Mouse (Mus musculus): ENCODE results near the gene Nup205.

The Nup205 gene

DNA sequence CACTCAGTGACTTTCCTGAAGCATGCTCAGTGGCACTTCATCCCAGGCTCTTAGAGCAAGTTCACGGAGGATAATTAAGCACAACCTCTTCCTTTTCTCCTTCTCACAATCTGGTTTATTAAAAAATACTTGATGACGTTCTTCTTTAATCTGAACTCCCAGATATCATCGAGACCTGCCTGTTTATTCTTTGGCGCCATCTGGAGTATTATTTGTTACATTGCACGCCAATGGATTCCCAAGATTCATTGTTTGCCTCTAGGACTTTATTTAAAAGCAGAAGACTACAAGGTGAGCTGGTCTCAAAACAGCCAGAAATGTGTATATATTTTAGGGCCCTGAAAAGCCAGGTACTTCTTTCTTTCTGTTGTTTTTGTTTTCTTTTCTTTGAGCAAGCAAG, 67.9 kb downstream of the Nup205 start:
- no peak for DNase-seq (ENCODE audit: low spot score)

DNA sequence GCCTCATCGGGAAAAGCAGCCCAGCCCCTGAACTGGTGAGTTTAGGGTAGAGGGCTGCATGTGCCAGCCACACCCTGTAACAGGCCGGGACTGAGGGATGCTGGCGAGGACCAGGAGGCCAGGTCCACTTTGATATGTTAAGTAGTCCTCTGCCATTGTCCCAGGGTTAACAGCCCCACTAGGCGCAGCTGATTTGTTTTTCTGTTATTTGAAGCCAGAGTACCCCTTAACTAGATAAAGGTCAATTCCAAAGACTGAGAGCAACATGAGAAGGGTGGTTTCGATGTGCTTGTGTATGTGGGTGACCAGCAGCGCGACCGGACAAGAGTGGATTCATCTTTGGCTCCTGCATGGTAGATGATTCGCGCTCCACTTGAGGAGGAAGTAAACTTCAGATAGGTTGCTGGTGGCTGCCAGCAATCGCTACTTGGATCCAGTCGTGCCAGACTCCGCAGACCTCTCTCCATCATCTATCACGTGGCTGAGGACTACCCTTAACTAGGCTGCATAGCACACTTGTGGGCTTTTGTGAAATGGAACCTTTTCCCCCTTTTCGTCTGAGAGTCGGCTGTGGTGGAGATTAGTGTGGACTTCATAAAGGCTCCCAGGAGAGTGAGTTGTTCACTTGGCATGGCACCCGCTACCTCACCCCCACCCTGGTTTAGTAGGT, 74.7 kb downstream of the Nup205 start:
- DNase-seq (ENCODE audit: low spot score), result no peak

DNA sequence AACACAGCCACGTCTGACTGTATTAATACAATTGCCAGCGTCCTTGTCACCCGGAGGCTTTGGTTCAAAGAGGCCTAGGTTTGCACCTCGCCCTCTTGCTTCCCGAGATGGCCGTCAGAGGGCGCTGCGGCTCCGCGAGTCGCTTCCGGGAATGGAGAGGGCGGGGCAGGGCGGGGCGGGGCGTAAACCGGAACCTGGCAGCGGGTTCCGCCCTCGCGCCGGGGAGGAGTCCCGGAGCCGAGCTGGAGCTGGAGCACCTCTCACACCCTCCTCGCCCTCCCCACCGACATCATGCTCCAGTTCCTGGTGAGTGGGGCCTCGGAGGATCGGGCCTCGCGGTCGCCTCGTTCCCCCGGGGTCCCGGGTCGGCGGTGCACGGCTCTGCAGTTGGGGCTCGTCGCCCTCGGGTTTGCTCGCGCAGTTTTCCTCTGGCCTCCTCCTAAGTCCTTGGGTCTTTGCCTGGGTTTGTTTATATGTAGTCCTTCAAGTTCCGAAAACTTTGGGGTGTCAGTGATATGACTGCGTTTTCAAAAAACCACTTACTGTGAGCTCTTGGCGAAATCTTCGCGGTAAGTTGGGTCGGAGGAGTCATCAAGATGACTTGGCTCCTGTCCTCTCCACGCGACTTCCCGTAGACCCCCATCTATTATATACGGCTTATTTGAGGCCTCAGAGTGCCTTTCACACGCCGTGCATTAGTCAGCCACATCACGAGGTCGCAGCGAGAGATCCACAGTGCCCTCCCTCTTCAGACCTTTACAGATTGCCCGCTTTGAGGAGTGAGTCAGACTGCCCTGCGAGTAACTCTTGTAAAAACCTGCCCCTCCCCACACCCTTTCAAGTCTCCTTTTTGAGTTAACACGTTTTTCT, 75.5 kb downstream of the Nup205 start:
- peak; percentile 91 for DNase-seq (ENCODE audit: low spot score)

DNA sequence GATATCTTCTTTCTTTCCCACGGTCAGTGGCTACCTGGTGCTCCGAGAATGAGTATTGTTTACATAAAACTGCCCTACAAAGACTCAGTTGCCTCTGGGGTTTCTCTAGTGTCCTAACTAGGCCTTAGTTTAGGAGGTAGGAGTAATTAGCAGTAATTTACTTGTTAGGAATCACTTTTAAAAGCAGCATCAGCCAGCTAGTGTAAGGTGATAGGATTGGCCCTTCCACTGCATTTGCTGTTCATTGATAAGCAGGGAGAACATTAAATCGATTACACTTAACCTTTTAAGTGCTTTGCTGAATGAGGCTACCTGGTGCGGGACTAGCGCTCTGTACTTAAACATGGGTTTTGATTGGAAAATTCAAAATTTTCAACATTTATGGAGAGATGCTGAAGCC, 76.3 kb downstream of the Nup205 start:
- DNase-seq (ENCODE audit: low spot score), result peak; percentile 43

DNA sequence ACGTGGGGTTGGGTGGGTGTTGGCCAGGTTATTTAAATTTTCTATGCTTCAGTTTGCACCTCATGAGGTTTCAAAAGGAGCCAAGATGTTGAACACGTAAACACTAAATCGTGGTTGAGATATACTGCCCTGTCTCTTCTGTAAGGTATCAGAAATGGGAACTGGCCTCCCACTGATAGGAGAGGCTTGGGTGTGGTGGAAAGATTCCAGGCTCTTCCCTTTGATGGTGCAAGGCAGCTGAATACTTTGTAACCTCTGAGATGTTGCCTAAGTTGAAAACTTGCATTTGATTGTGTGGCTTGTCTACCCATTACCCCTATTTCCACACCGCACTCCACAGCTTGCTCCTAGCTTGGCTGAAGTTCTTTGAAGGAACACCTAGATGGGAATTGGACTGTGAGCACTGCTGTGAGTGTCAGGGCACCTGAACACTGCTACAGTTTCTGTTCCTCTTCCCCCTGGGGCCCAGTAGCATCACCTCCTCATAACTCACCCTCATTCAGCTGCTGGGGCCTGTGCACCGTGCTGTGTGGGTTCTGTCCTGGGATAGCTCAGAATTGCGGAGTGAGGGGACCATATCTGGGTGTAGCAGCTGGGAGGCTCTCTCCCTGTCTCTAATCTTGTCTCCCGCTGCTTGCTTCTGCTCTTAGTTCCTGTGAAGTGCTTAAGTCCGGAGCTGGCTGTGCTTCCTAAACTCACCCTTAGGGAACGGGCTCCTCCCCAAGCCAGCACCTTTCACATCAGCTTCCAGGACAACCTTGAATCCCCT, 77.1 kb downstream of the Nup205 start:
- DNase-seq (ENCODE audit: low spot score), result peak; percentile 80

DNA sequence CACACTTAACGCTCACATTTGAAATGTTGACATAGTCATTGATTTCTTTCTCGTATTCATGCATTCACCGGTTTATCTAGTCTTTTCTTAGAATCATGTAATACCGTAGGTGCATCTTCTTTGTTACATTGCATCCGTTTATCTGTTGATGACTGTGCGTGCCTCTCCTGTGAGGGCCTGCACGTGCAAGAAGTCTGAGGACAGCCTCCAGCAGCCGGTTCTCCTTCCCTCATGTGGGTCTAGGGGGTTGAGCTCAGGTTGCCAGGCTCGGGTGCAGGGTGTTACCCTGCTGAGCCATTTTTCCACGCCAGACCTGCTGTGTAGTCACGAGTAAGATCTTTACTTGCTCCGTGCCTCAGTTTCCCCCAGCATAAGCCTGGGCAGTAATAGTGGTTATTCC, 77.8 kb downstream of the Nup205 start:
- DNase-seq (ENCODE audit: low spot score), result peak; percentile 34

DNA sequence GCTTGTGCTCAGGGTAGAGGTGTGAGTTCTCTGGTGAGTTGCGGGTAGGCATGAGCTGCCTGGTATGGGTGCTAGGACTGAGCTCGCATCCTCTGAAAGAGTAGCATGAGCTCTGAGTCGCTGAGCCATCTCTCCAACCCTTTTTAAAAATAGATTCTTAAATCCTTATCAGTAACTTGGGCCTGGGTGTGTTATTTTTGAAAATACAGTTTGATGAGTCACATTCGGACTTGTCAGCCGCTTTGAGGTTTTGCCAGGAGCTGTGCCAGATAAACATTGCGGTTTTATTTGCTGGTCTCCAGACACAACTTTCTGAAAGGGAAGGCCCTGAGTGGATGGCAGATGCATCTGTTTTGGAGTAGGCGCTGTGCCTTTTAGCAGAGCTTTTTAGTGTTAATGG, 79.5 kb downstream of the Nup205 start:
- DNase-seq (ENCODE audit: low spot score), result peak; percentile 84

DNA sequence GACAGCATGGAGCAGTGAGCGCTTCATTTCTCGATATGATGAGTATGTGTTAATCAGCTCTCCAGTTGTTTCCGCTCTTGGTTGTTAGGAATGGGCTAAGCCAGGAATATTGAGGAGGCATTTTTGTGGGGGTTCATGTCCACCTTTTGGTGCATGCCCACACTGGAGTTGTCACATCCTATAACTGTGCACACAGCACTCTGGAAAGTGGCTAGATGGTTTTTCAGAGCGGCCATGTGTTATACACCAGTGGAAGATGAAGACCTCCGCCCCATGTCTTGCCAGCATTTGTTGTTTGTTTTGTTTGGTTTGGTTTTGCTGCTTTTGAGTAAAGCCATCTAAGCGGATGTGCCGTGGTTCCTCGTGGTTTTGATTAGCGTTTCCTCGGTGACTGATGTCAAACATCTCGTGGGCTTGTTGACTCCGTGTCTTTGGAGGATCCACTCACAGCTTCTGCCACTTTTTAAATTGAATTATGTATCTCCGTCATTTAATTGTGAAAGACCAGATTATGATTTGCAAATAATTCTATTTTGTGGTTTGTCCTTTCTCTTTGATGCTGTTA, 80.5 kb downstream of the Nup205 start:
- DNase-seq (ENCODE audit: low spot score), result peak; percentile 9

DNA sequence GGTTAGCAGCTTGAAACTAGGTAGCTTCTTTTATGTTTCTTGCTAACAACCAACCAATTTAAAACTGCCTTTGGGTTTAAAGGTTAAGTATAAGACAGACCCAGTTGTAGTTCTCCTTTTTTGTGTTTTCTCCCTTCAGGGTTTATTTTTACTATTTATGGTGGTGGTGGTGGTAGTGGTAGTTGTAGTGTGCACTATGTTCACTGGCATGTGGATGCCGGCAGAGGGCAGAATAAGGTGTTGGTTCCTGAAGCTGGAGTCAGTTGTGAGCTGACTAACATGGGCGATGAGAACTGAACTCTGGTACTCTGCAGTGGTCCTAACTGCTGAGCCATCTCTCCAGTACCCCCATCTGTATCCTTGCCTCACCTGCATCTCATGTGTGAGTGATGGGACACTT, 81.7 kb downstream of the Nup205 start:
- DNase-seq (ENCODE audit: low spot score), result no peak

DNA sequence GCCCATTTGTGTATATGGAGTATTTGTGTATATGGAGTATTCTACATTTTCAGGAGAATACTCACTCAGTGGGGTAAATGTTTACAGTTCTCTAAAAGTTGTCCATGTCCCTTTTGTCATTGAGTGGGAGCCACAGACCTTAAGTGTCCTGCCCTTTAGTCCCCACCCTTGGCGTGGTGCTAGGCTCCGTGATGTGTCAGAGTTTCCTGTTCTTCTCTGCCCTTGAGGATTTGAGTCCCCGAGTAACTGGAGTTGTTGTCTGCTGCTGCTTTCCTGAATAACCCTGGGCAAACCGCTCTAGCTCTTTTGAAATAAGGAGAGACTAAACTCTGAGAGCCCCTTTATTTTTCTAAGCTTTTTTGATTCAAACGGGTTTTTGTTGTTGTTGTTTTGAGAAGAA, 82.3 kb downstream of the Nup205 start:
- no peak for DNase-seq (ENCODE audit: low spot score)

DNA sequence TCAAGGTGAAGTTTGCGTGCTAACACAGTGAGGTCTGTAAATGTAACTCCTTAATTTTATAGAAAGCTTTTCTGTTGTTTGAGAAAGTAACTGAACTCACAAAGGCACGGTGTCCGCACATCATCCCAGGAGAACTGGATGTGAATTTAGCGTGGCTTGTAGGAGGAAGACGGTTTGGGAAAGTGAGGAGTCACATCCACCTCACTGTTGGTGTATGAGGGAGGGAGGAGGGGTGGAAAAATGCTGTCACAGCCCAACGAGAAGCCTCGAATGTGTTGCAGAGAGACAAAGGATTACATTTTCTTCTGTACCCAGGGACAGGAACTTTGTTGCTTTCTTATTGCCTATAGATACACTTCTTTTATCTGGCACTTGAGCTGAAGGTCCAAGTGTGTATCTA, 83.3 kb downstream of the Nup205 start:
- no peak for DNase-seq (ENCODE audit: low spot score)

DNA sequence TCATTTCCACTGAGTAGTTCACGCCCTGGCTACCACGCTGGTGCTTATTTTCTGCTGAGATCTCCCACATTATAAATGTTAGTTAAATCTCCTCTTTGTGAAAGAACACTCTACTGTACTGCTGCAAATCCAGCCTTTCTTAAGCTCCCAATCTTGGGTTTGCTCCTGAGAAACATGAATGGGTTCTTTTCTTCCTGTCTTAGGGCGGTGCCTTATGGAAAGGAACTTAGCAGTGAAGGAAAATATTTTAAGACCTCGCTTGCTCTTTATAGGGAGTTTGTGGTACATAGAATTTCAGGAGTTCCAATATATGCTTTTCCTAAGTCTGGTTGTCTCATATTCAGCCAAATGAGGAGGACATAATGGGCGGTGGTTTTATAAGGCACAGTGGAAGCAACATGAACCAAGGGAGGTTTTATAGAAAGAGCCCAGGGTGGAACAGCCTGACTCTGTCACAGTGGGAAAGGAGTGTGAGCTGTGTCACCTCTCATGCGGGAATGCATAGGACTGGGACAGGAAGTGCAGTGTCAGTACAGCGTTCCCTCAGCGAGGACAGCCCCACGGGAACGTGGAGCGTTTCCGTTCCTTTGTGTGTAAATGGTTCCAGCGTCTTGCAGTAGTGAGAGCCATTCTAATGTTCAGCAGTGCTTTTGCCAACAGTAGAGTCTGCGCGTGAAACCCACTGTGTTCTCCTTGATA, 88.5 kb downstream of the Nup205 start:
- no peak for DNase-seq (ENCODE audit: low spot score)

DNA sequence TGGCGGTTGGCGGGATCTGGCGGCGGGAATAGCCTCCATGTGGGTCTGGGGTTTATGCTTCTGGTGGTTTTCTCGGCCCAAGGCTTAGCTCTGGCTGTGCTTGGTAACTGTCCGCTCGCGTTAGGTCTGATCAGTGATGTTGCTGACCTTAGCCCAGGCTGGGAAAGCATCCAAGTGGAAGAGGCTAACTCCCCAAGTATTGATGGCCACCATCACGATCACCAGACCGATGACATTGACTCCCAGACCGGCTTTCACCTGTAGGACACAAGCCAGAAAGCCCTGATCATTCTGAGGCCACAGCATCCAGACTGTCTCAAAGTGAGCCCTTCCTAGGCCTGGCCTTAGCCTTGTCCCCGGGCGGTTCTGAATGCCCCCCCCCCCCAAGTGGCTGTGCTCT, 91.5 kb downstream of the Nup205 start:
- DNase-seq (ENCODE audit: low spot score), result no peak

DNA sequence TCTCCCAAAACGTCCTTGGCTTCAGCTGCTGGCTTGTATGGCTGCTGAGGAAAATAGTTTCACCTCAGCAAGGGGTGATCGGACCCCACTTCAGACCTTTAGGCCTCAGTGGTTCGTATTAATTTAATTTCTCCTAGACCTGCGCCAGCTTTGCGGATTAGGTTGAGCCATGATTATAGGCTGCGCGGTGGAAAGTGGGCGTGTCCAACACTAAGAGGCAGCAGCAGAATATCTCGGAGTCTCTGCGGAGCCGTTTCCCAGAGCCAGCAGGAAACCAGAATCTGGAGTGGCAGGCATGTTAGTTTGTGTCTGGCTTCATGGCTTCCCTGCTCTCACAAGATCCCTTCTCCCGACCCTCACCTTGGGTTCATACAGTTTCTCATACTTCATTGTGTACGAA, 92.4 kb downstream of the Nup205 start:
- DNase-seq (ENCODE audit: low spot score), result no peak

DNA sequence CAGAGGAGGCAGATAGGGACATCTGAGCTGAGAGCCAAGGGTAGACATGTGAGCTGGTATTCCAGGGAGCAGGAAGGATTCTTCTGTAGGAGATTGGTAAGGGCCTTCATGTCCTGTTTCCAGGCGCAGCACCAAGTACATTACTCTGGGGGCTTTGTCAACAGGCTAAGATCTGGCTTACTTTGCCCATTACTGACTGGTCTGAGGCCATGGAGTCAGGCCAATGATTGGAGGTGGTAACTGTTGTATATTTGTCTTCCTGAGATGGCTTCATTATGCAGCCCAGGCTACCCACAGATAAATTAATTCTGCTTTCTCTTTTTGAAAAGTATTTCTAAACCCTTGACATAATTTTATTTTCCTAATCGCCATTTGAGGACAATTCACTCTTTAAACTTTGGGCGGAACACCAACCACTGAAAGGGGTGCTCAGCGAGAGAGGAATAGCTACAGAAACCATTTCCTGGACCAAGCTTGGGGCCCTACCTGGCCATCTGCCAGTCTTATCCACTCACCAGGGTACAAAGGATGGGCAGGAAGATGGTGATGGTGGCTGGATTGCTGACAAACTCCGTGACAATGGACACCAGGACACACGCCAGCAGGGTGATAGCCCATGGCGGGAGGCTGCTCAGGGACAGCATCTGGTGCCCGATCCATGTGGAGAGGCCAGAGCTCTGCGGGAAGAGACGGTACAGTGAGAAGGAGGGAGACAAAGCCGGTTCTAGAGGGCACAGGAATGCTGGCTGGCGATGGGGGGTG, 94.1 kb downstream of the Nup205 start:
- DNase-seq (ENCODE audit: low spot score), result no peak

DNA sequence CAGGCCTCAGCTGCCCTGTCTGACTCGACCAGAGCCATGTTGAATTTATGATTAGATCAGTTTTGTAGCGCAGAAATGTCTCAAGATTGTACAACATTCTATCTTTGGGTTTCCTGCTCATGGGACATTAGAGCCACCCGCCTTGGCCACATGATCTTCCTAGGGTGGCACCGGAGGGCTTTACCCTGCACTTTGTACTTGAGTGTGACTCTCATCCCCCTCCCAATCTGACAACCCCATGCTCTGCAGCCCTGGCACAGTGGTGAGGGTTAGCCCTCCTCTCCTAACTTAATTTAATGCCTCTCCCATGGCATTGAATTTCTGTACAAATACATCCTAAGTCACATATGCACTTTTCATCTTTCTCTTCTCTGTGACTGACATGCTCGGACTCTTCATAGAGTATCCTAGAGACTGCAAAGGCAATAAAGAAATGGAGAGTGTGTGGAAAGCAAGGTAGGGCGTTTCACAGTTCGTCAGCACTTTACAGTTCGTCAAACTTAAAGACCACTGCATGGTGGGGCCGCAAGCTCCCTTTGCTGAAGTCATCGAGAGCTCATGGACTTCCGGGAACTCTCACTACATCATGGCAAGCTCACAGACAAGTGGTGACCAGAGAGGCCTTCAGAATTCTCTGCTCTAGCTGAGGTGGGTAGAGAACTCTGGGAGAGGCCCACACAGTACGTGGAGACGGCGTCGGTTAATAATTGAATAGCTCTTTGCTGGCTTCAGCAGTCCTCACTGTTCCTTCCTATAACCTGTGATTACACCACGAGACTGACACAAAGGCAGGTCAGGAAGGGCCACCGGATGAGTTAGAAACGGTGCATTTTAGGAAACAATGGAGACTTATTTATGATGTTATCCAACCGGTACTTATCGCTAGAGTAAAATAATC, 94.9 kb downstream of the Nup205 start:
- DNase-seq (ENCODE audit: low spot score), result no peak

DNA sequence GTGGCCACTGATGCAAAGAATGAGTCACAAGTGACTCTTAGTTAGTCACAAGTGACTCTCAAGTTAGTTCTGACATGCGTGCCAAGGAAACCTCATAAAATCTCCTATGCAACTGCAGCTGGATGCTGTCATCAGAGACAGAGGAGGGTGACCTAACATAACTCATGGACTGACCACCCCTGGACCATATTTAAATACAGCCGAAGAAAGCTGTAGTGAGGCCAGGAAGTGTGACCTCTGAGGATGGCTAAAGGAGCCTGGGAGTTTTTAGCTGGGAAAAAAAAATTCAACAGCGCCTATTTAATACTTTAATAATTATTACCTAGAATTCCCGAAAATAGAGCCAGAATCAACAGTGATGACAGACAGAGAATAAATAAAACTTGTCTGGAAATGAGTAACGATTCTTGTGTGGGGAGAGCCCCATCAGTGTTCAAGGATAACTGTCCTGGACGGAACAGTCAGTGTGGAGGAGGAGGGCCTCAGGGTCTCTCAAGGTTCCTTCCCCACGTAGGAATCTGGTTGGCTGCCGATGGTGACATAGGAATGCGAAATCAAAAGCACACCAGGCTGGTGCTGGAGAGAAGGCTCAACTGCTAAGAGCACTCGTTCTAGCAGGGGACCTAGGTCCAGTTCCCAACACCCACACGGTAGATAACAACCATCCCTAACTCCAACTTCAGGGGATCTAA, 96.3 kb downstream of the Nup205 start:
- no peak for DNase-seq (ENCODE audit: low spot score)

DNA sequence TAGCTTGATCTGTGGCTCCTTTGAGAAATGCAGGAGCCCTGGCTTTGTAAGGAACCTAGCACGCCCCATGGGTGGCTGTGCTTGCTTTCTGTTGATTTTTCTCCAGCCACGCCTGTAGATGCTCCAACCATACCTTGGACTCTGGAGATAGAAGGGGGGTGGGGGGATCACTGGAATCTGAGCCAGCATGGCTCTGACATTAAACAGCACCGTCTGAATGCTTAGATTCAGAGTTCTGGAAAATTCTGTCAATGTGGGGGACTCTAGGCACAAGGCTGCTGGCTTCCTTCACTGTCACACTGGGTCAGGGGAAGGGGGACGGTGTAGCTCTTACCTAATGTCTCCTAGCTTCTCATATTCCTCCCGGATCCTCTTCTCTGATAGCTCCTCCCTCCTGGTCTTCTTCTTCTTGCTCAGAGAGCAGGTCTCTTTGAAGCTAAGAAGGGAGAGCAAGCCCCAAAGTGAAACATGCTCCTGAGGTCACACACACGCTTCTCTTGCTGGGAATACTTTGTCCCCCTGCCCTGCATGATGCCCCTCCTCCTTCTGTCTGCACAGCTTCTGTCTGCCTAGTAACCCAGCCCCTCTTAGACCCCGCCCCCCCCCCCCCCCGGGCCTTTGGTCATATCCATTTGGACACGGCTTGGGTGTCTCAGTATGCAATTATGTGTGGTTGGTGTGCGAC, 100.8 kb downstream of the Nup205 start:
- DNase-seq (ENCODE audit: low spot score), result no peak

DNA sequence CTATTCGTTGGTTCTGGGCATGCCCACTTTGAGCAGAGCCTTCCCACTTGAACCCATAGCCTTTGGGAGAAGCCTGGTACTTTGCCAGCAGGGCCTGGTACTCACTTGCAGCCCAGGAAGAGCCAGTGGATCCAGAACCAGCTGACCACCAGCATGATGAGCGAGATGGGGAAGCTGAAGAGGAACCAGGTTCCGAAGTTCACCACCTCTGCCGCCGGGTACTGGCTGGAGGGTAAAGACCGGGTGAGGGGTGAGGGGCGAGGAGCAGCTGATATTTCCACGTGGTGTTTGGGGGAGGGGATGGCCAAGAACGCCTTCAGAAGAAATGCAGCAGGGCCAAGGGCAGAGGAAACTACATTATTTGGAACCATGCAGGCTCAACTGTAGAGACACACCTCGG, 102.1 kb downstream of the Nup205 start:
- no peak for DNase-seq (ENCODE audit: low spot score)

Data from c-Kit-positive CD71-positive TER-119-positive erythroid progenitor cells, embryonic 14.5 days (primary cell).